In the genomic region with DNA sequence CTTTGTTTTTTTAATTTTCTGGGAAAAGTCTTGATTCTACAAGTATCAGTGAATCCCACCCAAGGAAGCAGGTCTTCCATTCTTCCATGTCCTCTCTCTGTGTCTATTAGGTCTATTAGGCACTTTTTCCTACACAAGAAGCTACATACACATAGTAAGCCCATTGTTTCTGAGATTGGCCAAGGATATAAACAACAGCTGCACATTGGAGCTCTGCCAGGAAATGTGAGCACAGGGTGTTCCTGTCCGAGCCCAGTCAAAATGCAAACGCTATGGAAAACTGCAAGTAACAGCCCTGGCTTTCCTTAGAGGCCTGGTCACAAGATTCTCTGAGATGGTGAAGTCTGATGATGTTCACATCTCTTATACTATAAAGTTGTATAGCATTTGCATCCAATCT, we compare ENCODE assay signal across 10 mouse cellular contexts. TPM values are rescaled to one million over a fixed set of nuclear protein-coding genes. Genes with fewer than 3 reads are reported as not detected.
DNase-seq lines count a peak whose midpoint lies in the region; ATAC-seq and TF ChIP-seq lines count a peak whose summit lies in the region.
"Had no signal": no experiment of that assay in that cellular context is flagged by ENCODE, and none has a peak within 500 bp of the region (broad histone marks: within the 10 kb centered on the region; RNA-seq: fewer than 3 reads in every experiment).

No protein-coding gene starts in this region.

- H3K36me3 ChIP-seq in kidney, embryonic 16.5 days (ENCODE audit: insufficient read depth, low read length), result no peaks in the 10 kb centered on the region
- no peaks in the 10 kb centered on the region for H3K36me3 ChIP-seq in lung, postnatal 0 days (ENCODE audit: insufficient read depth, low read length)
- H3K36me3 ChIP-seq in thymus, adult 2 months (ENCODE audit: control insufficient read depth, insufficient read depth, low read length), result no peaks in the 10 kb centered on the region
- H3K36me3 ChIP-seq in forebrain, embryonic 15.5 days, result no peaks in the 10 kb centered on the region
- H3K36me3 ChIP-seq: midbrain, embryonic 12.5 days had no signal

- H3K4me2 ChIP-seq in kidney, embryonic 16.5 days (replicated peaks; ENCODE audit: low read depth, low read length), result no peak overlapping the region
- H3K4me2 ChIP-seq in lung, postnatal 0 days (replicated peaks; ENCODE audit: low read depth, low read length), result no peak overlapping the region
- no peak overlapping the region for H3K4me2 ChIP-seq in forebrain, embryonic 15.5 days (replicated peaks)
- H3K4me2 ChIP-seq: midbrain, embryonic 12.5 days had no signal

- no peak overlapping the region for H3K9ac ChIP-seq in kidney, embryonic 16.5 days (replicated peaks; ENCODE audit: low read length)
- H3K9ac ChIP-seq in lung, postnatal 0 days (replicated peaks; ENCODE audit: low read depth), result no peak overlapping the region
- H3K9ac ChIP-seq in forebrain, embryonic 15.5 days (replicated peaks), result no peak overlapping the region
- H3K9ac ChIP-seq: midbrain, embryonic 12.5 days had no signal

- no peak overlapping the region for H3K4me3 ChIP-seq in kidney, embryonic 16.5 days (ENCODE audit: low read length)
- H3K4me3 ChIP-seq in lung, postnatal 0 days (ENCODE audit: low read depth, low read length), result no peak overlapping the region
- H3K4me3 ChIP-seq in thymus, adult 2 months (ENCODE audit: control insufficient read depth, insufficient read depth, low read length), result no peak overlapping the region
- no peak overlapping the region for H3K4me3 ChIP-seq in forebrain, embryonic 15.5 days
- H3K4me3 ChIP-seq: midbrain, embryonic 12.5 days had no signal

- WGBS in kidney, embryonic 16.5 days, result 39% methylated on average over 2 of the region's 2 CpGs
- WGBS in lung, postnatal 0 days, result 13% methylated on average over 2 of the region's 2 CpGs
- WGBS in thymus, adult 2 months, result 68% methylated on average over 2 of the region's 2 CpGs
- WGBS in forebrain, embryonic 15.5 days, result 30% methylated on average over 2 of the region's 2 CpGs

- peak; percentile 93 for TF ChIP-seq EP300 in lung, postnatal 0 days (IDR thresholded peaks at IDR 0.05)

- no peak for TF ChIP-seq CTCF in lung, postnatal 0 days (IDR thresholded peaks at IDR 0.05)
- TF ChIP-seq CTCF in thymus, adult 2 months (IDR thresholded peaks at IDR 0.05; ENCODE audit: borderline replicate concordance, control insufficient read depth, extremely low read depth, insufficient read depth, low read length, poor library complexity), result no peak

- ATAC-seq in kidney, embryonic 16.5 days (ENCODE audit: low FRiP score, low TSS enrichment), result no peak
- peak; percentile 94 for ATAC-seq in lung, postnatal 0 days
- ATAC-seq in forebrain, embryonic 15.5 days (replicated peaks), result no peak
- ATAC-seq: Patski had no signal

- no peaks in the 10 kb centered on the region; the same call in 1 of the 2 replicates for H3K4me1 ChIP-seq in kidney, embryonic 16.5 days (ENCODE audit: insufficient read depth, low read length)
- H3K4me1 ChIP-seq in lung, postnatal 0 days (ENCODE audit: insufficient read depth, low read depth, low read length), result 0 out of 2 replicates have a peak, but pooled peaks cover 4% of the 10 kb centered on the region
- no peaks in the 10 kb centered on the region for H3K4me1 ChIP-seq in thymus, adult 2 months (replicated peaks; ENCODE audit: control insufficient read depth, insufficient read depth, low read length)
- H3K4me1 ChIP-seq in forebrain, embryonic 15.5 days, result no peaks in the 10 kb centered on the region

- TF ChIP-seq POLR2A in thymus, adult 2 months (IDR thresholded peaks at IDR 0.05; ENCODE audit: control insufficient read depth, extremely low read depth, insufficient read depth, low read length, poor library complexity), result no peak

- no peak overlapping the region for H3K27ac ChIP-seq in kidney, embryonic 16.5 days (ENCODE audit: low read length)
- H3K27ac ChIP-seq in lung, postnatal 0 days (ENCODE audit: low read length), result peak overlapping the region; percentile 51
- H3K27ac ChIP-seq in thymus, adult 2 months (ENCODE audit: control insufficient read depth, insufficient read depth, low read length), result no peak overlapping the region
- no peak overlapping the region for H3K27ac ChIP-seq in forebrain, embryonic 15.5 days (replicated peaks)
- H3K27ac ChIP-seq: midbrain, embryonic 12.5 days had no signal

- no peaks in the 10 kb centered on the region for H3K27me3 ChIP-seq in kidney, embryonic 16.5 days (ENCODE audit: insufficient read depth, low read length)
- no peaks in the 10 kb centered on the region for H3K27me3 ChIP-seq in lung, postnatal 0 days (replicated peaks; ENCODE audit: insufficient read depth, low read length)
- no peaks in the 10 kb centered on the region for H3K27me3 ChIP-seq in thymus, adult 2 months (ENCODE audit: control insufficient read depth, insufficient read depth, low read length)
- H3K27me3 ChIP-seq in forebrain, embryonic 15.5 days, result no peaks in the 10 kb centered on the region
- H3K27me3 ChIP-seq: midbrain, embryonic 12.5 days had no signal

- peak; percentile 18 for DNase-seq in kidney, adult 9 months
- DNase-seq in forelimb bud, embryonic 11.5 days (ENCODE audit: low read depth, low spot score), result peak; percentile 23
- DNase-seq in kidney, postnatal 10 days, result peak; percentile 73
- peak; percentile 85 for DNase-seq in lung, postnatal 0 days (ENCODE audit: low spot score)
- no peak for DNase-seq in spleen, postnatal 36 days (ENCODE audit: low spot score in 2 of 2)
- DNase-seq in thymus, adult 2 months, result no peak

- no peaks in the 10 kb centered on the region for H3K9me3 ChIP-seq in kidney, embryonic 16.5 days (ENCODE audit: low read length)
- no peaks in the 10 kb centered on the region for H3K9me3 ChIP-seq in lung, postnatal 0 days (ENCODE audit: low read length)
- H3K9me3 ChIP-seq in forebrain, embryonic 15.5 days, result no peaks in the 10 kb centered on the region
- H3K9me3 ChIP-seq: midbrain, embryonic 12.5 days had no signal

RNA-seq across cellular contexts. Expression of gene Lbr, which starts 49.3 kb away (rescaled TPM):
- 107 TPM in 2 replicates for polyA plus RNA-seq in kidney, embryonic 16.5 days (2015; fragmentation: Nextera tagmentation; extraction: Ambion mirVana)
- 51.7 and 54.3 TPM in 2 replicates for polyA plus RNA-seq in lung, postnatal 0 days (2015; fragmentation: Nextera tagmentation; extraction: Ambion mirVana)
- 183 and 201 TPM in 2 replicates for polyA plus RNA-seq in thymus, adult 2 months (2012; rRNA removed)
- 55.8 and 58.3 TPM in 2 replicates for polyA plus RNA-seq in forebrain, embryonic 15.5 days (2015; fragmentation: Nextera tagmentation; extraction: Ambion mirVana)

Comparison
In these comparisons a context has a peak if more than half of its experiments do, and no peak if none do; other contexts are left out.
1. DNase-seq: peak in kidney, adult 9 months (single experiment), forelimb bud, embryonic 11.5 days (single experiment), kidney, postnatal 10 days (single experiment) and lung, postnatal 0 days (single experiment); none in spleen, postnatal 36 days (0 of 2) and thymus, adult 2 months (single experiment).